Mouse (Mus musculus) liver, embryonic 16.5 days (tissue): ENCODE measurements around the gene Ostn. TPM values are rescaled to one million over a fixed set of nuclear protein-coding genes. Genes with fewer than 3 reads are reported as not detected.

Experiments
- ATAC-seq: fragments of 200-750 bp; cut with Nextera tagmentation; 2 replicates; pipeline ENCODE4 v1.8.0; 2017; ENCODE audit warnings: low read depth, mild to moderate bottlenecking, moderate number of reproducible peaks, moderate library complexity
- H3K27ac ChIP-seq: fragments of 300-500 bp; sonication (generic); 2 replicates; pipeline ENCODE4 v1.5.1; 2014; ENCODE audit warnings: mild to moderate bottlenecking, low read length
- H3K27me3 ChIP-seq: fragments of 300-500 bp; sonication (generic); 2 replicates; pipeline ENCODE4 v1.6.1; 2014; ENCODE audit warnings: low read depth, low read length, mixed read lengths; ENCODE audit not compliant: control insufficient read depth, insufficient read depth
- H3K36me3 ChIP-seq: fragments of 300-500 bp; sonication (generic); 2 replicates; pipeline ENCODE4 v1.6.1; 2014; ENCODE audit warnings: mild to moderate bottlenecking; ENCODE audit not compliant: control insufficient read depth, insufficient read depth
- H3K4me1 ChIP-seq: fragments of 300-500 bp; sonication (generic); 2 replicates; pipeline ENCODE4 v1.6.1; 2014; ENCODE audit warnings: low read depth, low read length, mixed read lengths; ENCODE audit not compliant: control insufficient read depth
- H3K4me2 ChIP-seq: fragments of 300-500 bp; sonication (generic); 2 replicates; pipeline ENCODE4 v1.6.1; 2014; ENCODE audit warnings: low read depth, low read length, mixed read lengths
- H3K4me3 ChIP-seq: fragments of 300-500 bp; sonication (generic); 2 replicates; pipeline ENCODE4 v1.5.1; 2014; ENCODE audit warnings: low read depth, mild to moderate bottlenecking, low read length
- H3K9ac ChIP-seq: fragments of 300-500 bp; sonication (generic); 2 replicates; pipeline ENCODE4 v1.6.1; 2014; ENCODE audit warnings: low read depth, low read length
- H3K9me3 ChIP-seq: fragments of 300-500 bp; sonication (generic); replicated peaks from 2 replicates; pipeline ENCODE4 v1.6.1; 2016; ENCODE audit warnings: low read length; ENCODE audit not compliant: control insufficient read depth
- WGBS: fragments of 180-500 bp; shearing (Covaris S2); extraction: QIAGEN DNeasy Blood & Tissue Kit; methylation state at CpG from one replicate; pipeline ENCODE4 v1.1.7; 2014; ENCODE audit not compliant: insufficient replicate concordance; 5-methylcytosine and 5-hydroxymethylcytosine counted together
- polyA plus RNA-seq: library from polyadenylated mRNA; unstranded; fragments of >200 nt; fragmentation: Nextera tagmentation; extraction: Ambion mirVana; gene quantifications from 2 replicates; pipeline ENCODE4 v1.2.1, GENCODE M21; 2015

Gene Ostn
- polyA plus RNA-seq, 1 experiment from 2014 or later: not detected

DNA sequence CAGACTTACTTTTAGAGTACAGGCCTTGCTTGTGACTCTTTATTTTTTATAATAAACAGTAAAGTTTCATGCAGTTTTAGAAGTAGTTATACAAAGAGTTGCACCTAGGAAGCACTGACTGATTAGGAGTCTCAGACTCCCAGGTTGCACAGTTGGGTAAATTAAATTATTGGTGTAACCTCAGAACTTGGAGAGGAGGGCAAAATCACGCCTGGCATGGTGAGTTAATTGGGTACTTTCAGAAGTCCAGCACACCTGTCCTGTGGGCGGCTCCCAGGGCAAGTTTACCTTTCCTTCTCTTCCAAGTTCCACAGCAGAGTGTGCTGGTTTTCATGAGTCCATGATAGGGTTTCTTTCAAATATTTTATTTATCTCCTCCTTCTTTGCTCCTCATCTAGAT, 84.6 kb downstream of the Ostn start:
- no peaks in the 10 kb centered on the region for H3K9me3 ChIP-seq
- H3K4me3 ChIP-seq: no peak overlapping the region
- WGBS: 63% methylated on average over 2 of the region's 2 CpGs
- H3K9ac ChIP-seq: no peak overlapping the region
- peaks cover 14% of the 10 kb centered on the region for H3K4me1 ChIP-seq
- no peak for ATAC-seq
- no peaks in the 10 kb centered on the region for H3K36me3 ChIP-seq
- H3K27me3 ChIP-seq: no peaks in the 10 kb centered on the region
- no peak overlapping the region for H3K4me2 ChIP-seq
- no peak overlapping the region for H3K27ac ChIP-seq

DNA sequence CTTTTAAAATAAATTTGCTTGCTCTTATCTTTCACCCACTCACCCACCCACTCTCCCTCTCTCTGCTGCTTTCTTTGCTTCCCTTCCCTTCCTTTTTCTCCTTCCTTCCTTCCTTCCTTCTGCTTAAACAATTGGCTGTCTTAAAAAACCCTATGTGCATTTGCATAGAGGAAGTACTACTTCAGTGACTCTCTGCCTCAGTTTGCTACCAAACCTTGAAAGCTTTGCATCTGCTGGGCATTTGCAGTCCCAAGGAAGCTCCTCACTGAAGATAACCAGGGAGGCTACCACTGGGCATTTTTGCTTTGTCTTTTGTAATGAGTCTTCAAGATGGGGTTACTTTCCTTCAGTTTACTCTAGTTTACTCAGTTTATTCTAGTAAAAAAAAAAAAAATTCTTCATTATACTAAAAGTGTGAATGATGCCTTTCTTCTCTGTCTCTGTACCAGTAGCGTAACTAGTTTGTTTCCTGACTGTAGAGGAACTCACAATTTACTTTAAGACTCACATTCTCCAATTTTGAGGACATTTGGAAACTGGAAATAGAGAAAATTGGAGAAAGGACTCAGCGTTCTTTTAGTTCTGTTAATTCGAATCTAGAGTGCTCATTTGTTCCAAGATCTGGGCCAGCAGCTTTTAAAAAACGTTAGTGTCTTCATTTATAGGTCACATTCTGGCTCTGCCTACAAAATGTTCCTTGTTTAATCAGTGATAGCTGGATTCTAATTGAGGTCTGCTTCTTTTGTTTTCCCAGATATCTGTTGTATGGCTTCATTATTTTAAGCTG, 88.2 kb downstream of the Ostn start:
- no peak for ATAC-seq
- Histone ChIP-seq H3K9me3 (no peaks in the 10 kb centered on the region), H3K27ac (no peak overlapping the region), H3K4me2 (no peak overlapping the region), H3K9ac (no peak overlapping the region), H3K4me3 (no peak overlapping the region), H3K36me3 (no peaks in the 10 kb centered on the region; the same call in 1 of the 2 replicates), H3K4me1 (peaks cover 4% of the 10 kb centered on the region), H3K27me3 (no peaks in the 10 kb centered on the region)
- 72% methylated on average over 4 of the region's 4 CpGs for WGBS

DNA sequence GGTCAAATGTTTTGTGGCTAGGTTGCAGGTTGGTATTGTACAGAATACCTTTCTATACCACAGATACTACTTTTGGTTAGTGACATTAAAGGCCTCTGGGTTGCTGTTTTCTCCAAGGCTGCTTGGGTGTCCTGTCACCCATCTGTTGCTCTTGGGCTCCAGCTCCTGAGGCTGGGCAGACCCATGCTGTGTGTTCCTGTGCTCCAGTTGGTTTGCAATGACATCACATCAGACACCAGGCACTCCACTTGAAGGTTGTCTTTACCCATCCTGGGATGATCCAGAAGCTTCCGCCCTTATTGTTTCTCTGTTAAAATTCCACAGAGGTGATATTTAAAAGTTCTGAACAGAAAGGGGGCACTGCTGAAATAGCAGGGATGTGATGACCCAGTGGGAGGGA, 89.7 kb downstream of the Ostn start:
- Histone ChIP-seq H3K9ac (no peak overlapping the region), H3K9me3 (no peaks in the 10 kb centered on the region), H3K27ac (no peak overlapping the region), H3K27me3 (no peaks in the 10 kb centered on the region), H3K4me3 (no peak overlapping the region), H3K36me3 (no peaks in the 10 kb centered on the region; the same call in 1 of the 2 replicates), H3K4me2 (no peak overlapping the region), H3K4me1 (no peaks in the 10 kb centered on the region; the same call in 1 of the 2 replicates)
- WGBS: 86% methylated on average over 1 of the region's 1 CpGs
- ATAC-seq: no peak

DNA sequence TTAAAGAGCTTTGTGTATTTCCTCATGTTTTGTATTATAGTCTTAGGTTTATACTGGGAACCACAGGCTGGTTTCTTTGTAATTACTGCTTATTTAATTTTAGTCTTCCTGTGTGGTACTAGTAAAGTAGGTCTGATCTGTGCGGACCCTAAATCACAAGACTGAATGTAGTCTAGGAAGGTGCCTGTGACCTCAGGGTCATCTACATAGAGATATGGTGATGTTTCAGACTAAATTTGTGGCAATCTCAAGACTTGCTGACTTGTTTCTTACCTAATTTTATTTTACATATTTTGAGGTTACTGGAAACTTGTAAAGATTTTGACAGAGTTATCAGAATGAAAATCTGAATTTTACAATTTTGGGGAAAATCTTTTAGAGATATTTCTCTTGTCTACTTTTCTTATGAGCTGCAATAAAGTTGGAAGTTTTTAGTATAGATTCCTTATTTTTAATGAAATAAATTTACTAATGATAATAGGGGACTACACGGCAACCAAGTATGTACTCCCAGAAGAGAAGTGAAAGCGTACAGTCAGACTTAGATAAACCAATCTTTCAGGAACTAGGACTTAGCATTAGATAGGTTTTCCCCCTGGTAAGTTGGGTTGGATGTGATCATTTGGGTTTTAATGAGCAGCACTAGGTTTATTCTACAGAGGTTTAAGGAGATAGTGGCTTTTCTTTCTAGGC, 91.9 kb downstream of the Ostn start:
- Histone ChIP-seq H3K9me3 (no peaks in the 10 kb centered on the region), H3K27ac (no peak overlapping the region), H3K9ac (no peak overlapping the region), H3K4me2 (no peak overlapping the region), H3K36me3 (no peaks in the 10 kb centered on the region; the same call in 1 of the 2 replicates), H3K27me3 (no peaks in the 10 kb centered on the region), H3K4me1 (no peaks in the 10 kb centered on the region; the same call in 1 of the 2 replicates), H3K4me3 (no peak overlapping the region)
- WGBS: 69% methylated on average over 3 of the region's 3 CpGs
- no peak for ATAC-seq

DNA sequence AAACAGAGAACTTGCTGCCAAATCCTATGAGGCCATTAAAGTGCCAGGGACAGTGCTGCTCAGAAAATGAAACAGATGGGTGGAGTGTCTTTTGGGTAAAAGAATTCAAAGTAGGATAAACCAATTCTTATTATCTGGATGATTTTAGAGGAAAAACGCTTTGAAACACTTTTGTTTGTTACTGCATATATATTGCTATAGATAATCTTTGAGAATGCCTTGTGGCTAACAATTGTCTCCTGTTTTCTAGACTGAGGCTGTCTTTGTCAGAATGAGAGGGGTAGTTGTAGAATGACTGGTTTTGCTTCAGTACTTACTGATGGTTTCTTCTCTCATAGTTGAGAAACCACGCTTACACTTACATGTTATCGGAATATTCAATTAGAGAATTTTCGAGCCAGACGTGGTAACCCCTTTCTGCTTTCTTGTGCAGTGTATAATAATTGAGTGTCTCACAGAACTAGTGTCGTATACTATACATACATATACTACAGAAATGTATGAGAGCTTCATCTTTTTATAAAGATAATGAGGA, 92.5 kb downstream of the Ostn start:
- no peaks in the 10 kb centered on the region; the same call in 1 of the 2 replicates for H3K4me1 ChIP-seq
- H3K9me3 ChIP-seq: no peaks in the 10 kb centered on the region
- H3K36me3 ChIP-seq: no peaks in the 10 kb centered on the region; the same call in 1 of the 2 replicates
- 68% methylated on average over 6 of the region's 6 CpGs for WGBS
- ATAC-seq: no peak
- H3K9ac ChIP-seq: no peak overlapping the region
- no peak overlapping the region for H3K27ac ChIP-seq
- H3K27me3 ChIP-seq: no peaks in the 10 kb centered on the region
- no peak overlapping the region for H3K4me2 ChIP-seq
- H3K4me3 ChIP-seq: no peak overlapping the region

Other genes with a start within 250 kb of the Ostn start
- not detected in 2 replicates for gene Uts2b, start 62.8 kb downstream of the Ostn start, polyA plus RNA-seq
- 13.1 and 13.4 TPM in 2 replicates for gene Ccdc50, start 81.4 kb downstream of the Ostn start, polyA plus RNA-seq